ENCODE assay signal across 9 mouse cellular contexts in genomic region chr5:143369611-143370255, GRCm38 (mm10). TPM values are rescaled to one million over a fixed set of nuclear protein-coding genes. Genes with fewer than 3 reads are reported as not detected.
A peak's percentile ranks its signal among the peaks of the same experiment; 100 is the strongest.
DNase-seq lines count a peak whose midpoint lies in the region; ATAC-seq lines count a peak whose summit lies in the region.
"Had no signal": no experiment of that assay in that cellular context is flagged by ENCODE, and none has a peak within 500 bp of the region (broad histone marks: within the 10 kb centered on the region; RNA-seq: fewer than 3 reads in every experiment).

No protein-coding gene starts in this region.

- no peak for ATAC-seq in hindbrain, embryonic 12.5 days (ENCODE audit: low FRiP score)
- no peak for ATAC-seq in midbrain, embryonic 16.5 days
- ATAC-seq in erythroblast, adult 5-6 weeks (replicated peaks; ENCODE audit: low FRiP score, poor library complexity, severe bottlenecking): no peak

- DNase-seq in adrenal gland, adult 2 months: peak; percentile 10
- DNase-seq in adrenal gland, adult 8-10 months: no peak
- peak; percentile 70 for DNase-seq in left cerebral cortex, postnatal 4 days
- no peak for DNase-seq in left cerebral cortex, postnatal 14 days (ENCODE audit: low spot score in 2 of 2)
- no peak for DNase-seq in gastrocnemius, adult 18-20 months (ENCODE audit: low spot score)

- H3K9me3 ChIP-seq in hindbrain, embryonic 12.5 days (replicated peaks): no peaks in the 10 kb centered on the region
- H3K9me3 ChIP-seq in midbrain, embryonic 16.5 days (replicated peaks; ENCODE audit: control insufficient read depth, low read length, poor library complexity, severe bottlenecking): no peaks in the 10 kb centered on the region

- peak overlapping the region; percentile 46 for H3K4me2 ChIP-seq in hindbrain, embryonic 12.5 days (replicated peaks)
- peak overlapping the region; percentile 53 for H3K4me2 ChIP-seq in midbrain, embryonic 16.5 days (ENCODE audit: low read length)

- H3K4me1 ChIP-seq in hindbrain, embryonic 12.5 days: peaks cover 13% of the 10 kb centered on the region
- peaks cover 9% of the 10 kb centered on the region for H3K4me1 ChIP-seq in midbrain, embryonic 16.5 days (ENCODE audit: control insufficient read depth, insufficient read depth, low read length)

- H3K27ac ChIP-seq in hindbrain, embryonic 12.5 days: no peak overlapping the region
- no peak overlapping the region for H3K27ac ChIP-seq in midbrain, embryonic 16.5 days (ENCODE audit: low read length)

- peak overlapping the region; percentile 28 for H3K4me3 ChIP-seq in hindbrain, embryonic 12.5 days
- H3K4me3 ChIP-seq in midbrain, embryonic 16.5 days (ENCODE audit: low read depth, low read length): peak overlapping the region; percentile 29

- H3K36me3 ChIP-seq in hindbrain, embryonic 12.5 days: no peaks in the 10 kb centered on the region
- H3K36me3 ChIP-seq in midbrain, embryonic 16.5 days (ENCODE audit: control insufficient read depth, insufficient read depth, low read length): no peaks in the 10 kb centered on the region

- intact Hi-C loops in left cerebral cortex, postnatal 4 days (cut with DNase I): no loop called here
- intact Hi-C loops in left cerebral cortex, postnatal 14 days (cut with DNase I): loop anchor here (5.0 kb wide), 1 partner anchor 37 kb away; no protein-coding TSS in a partner anchor

- 1% methylated on average over 35 of the region's 36 CpGs for WGBS in hindbrain, embryonic 12.5 days
- WGBS in midbrain, embryonic 16.5 days: 2% methylated on average over 35 of the region's 36 CpGs

- peaks cover 94% of the 10 kb centered on the region for H3K27me3 ChIP-seq in hindbrain, embryonic 12.5 days
- peaks cover 56% of the 10 kb centered on the region for H3K27me3 ChIP-seq in midbrain, embryonic 16.5 days (ENCODE audit: control insufficient read depth, insufficient read depth, low read depth, low read length)

- no peak overlapping the region for H3K9ac ChIP-seq in hindbrain, embryonic 12.5 days
- H3K9ac ChIP-seq in midbrain, embryonic 16.5 days (ENCODE audit: low read depth, low read length): peak overlapping the region; percentile 49

RNA-seq across cellular contexts. Expression of gene Grid2ip, which starts 12.6 kb away (rescaled TPM):
- under 1 TPM; 0.24 to 0.29 TPM for total RNA-seq in adrenal gland, adult 2 months (2021)
- 0.40 and 1.1 TPM in 2 replicates for polyA plus RNA-seq in adrenal gland, adult 2 months (2012; rRNA removed)
- 1 to 10 TPM in 1 of 4 experiments, under 1 TPM in 3; 0.61 to 1.2 (median 0.91) TPM for total RNA-seq in adrenal gland, adult 8-10 months (2022)
- total RNA-seq in left cerebral cortex, postnatal 4 days (2021): 1 to 10 TPM; 3.7 to 4.1 TPM
- 1 to 10 TPM; 1.4 to 1.9 TPM for total RNA-seq in left cerebral cortex, postnatal 14 days (2021)
- polyA plus RNA-seq in hindbrain, embryonic 12.5 days (2016; fragmentation: Nextera tagmentation; extraction: Ambion mirVana): 0.08 and 0.95 TPM in 2 replicates
- 0.80 and 0.87 TPM in 2 replicates for polyA plus RNA-seq in midbrain, embryonic 16.5 days (2015; fragmentation: Nextera tagmentation; extraction: Ambion mirVana)
- not detected for total RNA-seq in gastrocnemius, adult 18-20 months (2021)
- total RNA-seq in erythroblast, adult 5-6 weeks (2015; ENCODE audit: low replicate concordance): 0.58 TPM in 1 of 2 replicates, not detected in the other
- total RNA-seq in erythroblast, adult 5-6 weeks (2017; ENCODE audit: low replicate concordance): not detected in 2 replicates
- total RNA-seq: liver, adult 2 months had no signal

RNA-seq across cellular contexts. Expression of gene Kdelr2, which starts 33.9 kb away (rescaled TPM):
- total RNA-seq in adrenal gland, adult 2 months (2021): 100 to 1,000 TPM in 1 of 2 experiments, 10 to 100 TPM in 1; 96.0 to 107 TPM
- polyA plus RNA-seq in adrenal gland, adult 2 months (2012; rRNA removed): 101 and 109 TPM in 2 replicates
- 100 to 1,000 TPM in 3 of 4 experiments, 10 to 100 TPM in 1; 97.5 to 115 (median 101) TPM for total RNA-seq in adrenal gland, adult 8-10 months (2022)
- 10 to 100 TPM; 61.0 to 64.9 TPM for total RNA-seq in left cerebral cortex, postnatal 4 days (2021)
- 10 to 100 TPM; 41.3 to 43.4 TPM for total RNA-seq in left cerebral cortex, postnatal 14 days (2021)
- 210 and 236 TPM in 2 replicates for polyA plus RNA-seq in hindbrain, embryonic 12.5 days (2016; fragmentation: Nextera tagmentation; extraction: Ambion mirVana)
- polyA plus RNA-seq in midbrain, embryonic 16.5 days (2015; fragmentation: Nextera tagmentation; extraction: Ambion mirVana): 123 and 133 TPM in 2 replicates
- 10 to 100 TPM; 32.2 to 32.5 TPM for total RNA-seq in gastrocnemius, adult 18-20 months (2021)
- total RNA-seq in erythroblast, adult 5-6 weeks (2015; ENCODE audit: low replicate concordance): 17.6 and 19.6 TPM in 2 replicates
- total RNA-seq in erythroblast, adult 5-6 weeks (2017; ENCODE audit: low replicate concordance): 15.5 and 29.2 TPM in 2 replicates

RNA-seq across cellular contexts. Expression of gene Zdhhc4, which starts 40.7 kb away (rescaled TPM):
- total RNA-seq in adrenal gland, adult 2 months (2021): 10 to 100 TPM; 52.8 to 60.8 TPM
- 95.2 and 110 TPM in 2 replicates for polyA plus RNA-seq in adrenal gland, adult 2 months (2012; rRNA removed)
- total RNA-seq in adrenal gland, adult 8-10 months (2022): 10 to 100 TPM; 60.3 to 74.8 (median 66.3) TPM
- 10 to 100 TPM; 37.9 to 44.8 TPM for total RNA-seq in left cerebral cortex, postnatal 4 days (2021)
- total RNA-seq in left cerebral cortex, postnatal 14 days (2021): 10 to 100 TPM; 35.8 to 37.4 TPM
- polyA plus RNA-seq in hindbrain, embryonic 12.5 days (2016; fragmentation: Nextera tagmentation; extraction: Ambion mirVana): 75.3 and 79.6 TPM in 2 replicates
- 70.4 and 71.7 TPM in 2 replicates for polyA plus RNA-seq in midbrain, embryonic 16.5 days (2015; fragmentation: Nextera tagmentation; extraction: Ambion mirVana)
- total RNA-seq in gastrocnemius, adult 18-20 months (2021): 10 to 100 TPM; 34.7 to 38.1 TPM
- total RNA-seq in erythroblast, adult 5-6 weeks (2015; ENCODE audit: low replicate concordance): 8.8 and 23.8 TPM in 2 replicates
- 6.0 and 10.6 TPM in 2 replicates for total RNA-seq in erythroblast, adult 5-6 weeks (2017; ENCODE audit: low replicate concordance)

RNA-seq across cellular contexts. Expression of gene E130309D02Rik, which starts 54.6 kb away (rescaled TPM):
- total RNA-seq in adrenal gland, adult 2 months (2021): 10 to 100 TPM; 25.6 to 36.4 TPM
- 46.5 and 54.9 TPM in 2 replicates for polyA plus RNA-seq in adrenal gland, adult 2 months (2012; rRNA removed)
- total RNA-seq in adrenal gland, adult 8-10 months (2022): 10 to 100 TPM; 22.1 to 34.5 (median 28.6) TPM
- 10 to 100 TPM; 26.0 to 29.9 TPM for total RNA-seq in left cerebral cortex, postnatal 4 days (2021)
- 10 to 100 TPM; 22.2 to 22.3 TPM for total RNA-seq in left cerebral cortex, postnatal 14 days (2021)
- polyA plus RNA-seq in hindbrain, embryonic 12.5 days (2016; fragmentation: Nextera tagmentation; extraction: Ambion mirVana): 48.0 and 55.2 TPM in 2 replicates
- polyA plus RNA-seq in midbrain, embryonic 16.5 days (2015; fragmentation: Nextera tagmentation; extraction: Ambion mirVana): 25.3 and 31.3 TPM in 2 replicates
- 10 to 100 TPM; 10.5 to 12.6 TPM for total RNA-seq in gastrocnemius, adult 18-20 months (2021)
- 7.1 and 11.3 TPM in 2 replicates for total RNA-seq in erythroblast, adult 5-6 weeks (2015; ENCODE audit: low replicate concordance)
- total RNA-seq in erythroblast, adult 5-6 weeks (2017; ENCODE audit: low replicate concordance): 4.3 and 4.6 TPM in 2 replicates

Comparison
In these comparisons a context has a peak if more than half of its experiments do, and no peak if none do; other contexts are left out.
1. DNase-seq: peak in adrenal gland, adult 2 months (single experiment) and left cerebral cortex, postnatal 4 days (single experiment); none in adrenal gland, adult 8-10 months (single experiment), left cerebral cortex, postnatal 14 days (0 of 2) and gastrocnemius, adult 18-20 months (single experiment).